ENCODE assay signal across 8 mouse cellular contexts in genomic region chr5:64862269-64862668, GRCm38 (mm10). TPM values are rescaled to one million over a fixed set of nuclear protein-coding genes. Genes with fewer than 3 reads are reported as not detected.
A peak's percentile ranks its signal among the peaks of the same experiment; 100 is the strongest.
DNase-seq lines count a peak whose midpoint lies in the region; ATAC-seq and TF ChIP-seq lines count a peak whose summit lies in the region.

No protein-coding gene starts in this region.

- intact Hi-C loops in left cerebral cortex, adult 2 months (cut with DNase I): loop anchor here (5.0 kb wide), 1 partner anchor 35 kb away; no protein-coding TSS in a partner anchor

- no peak for TF ChIP-seq CTCF in left cerebral cortex, adult 2 months (IDR thresholded peaks at IDR 0.05)

- no peak overlapping the region for H3K27ac ChIP-seq in left cerebral cortex, adult 2 months
- H3K27ac ChIP-seq in neural tube, embryonic 14.5 days (ENCODE audit: low read depth, low read length): no peak overlapping the region

- no peak overlapping the region for H3K4me3 ChIP-seq in left cerebral cortex, adult 2 months
- H3K4me3 ChIP-seq in neural tube, embryonic 14.5 days (ENCODE audit: low read depth, low read length): no peak overlapping the region

- DNase-seq in left cerebral cortex, adult 18-20 months (ENCODE audit: low spot score in 2 of 2): peak; percentile 14 to 59
- DNase-seq in left cerebral cortex, adult 2 months (ENCODE audit: extremely low spot score in 1 of 2, low spot score in 2 of 2): no peak
- peak; percentile 50 for DNase-seq in ZHBTc4 (ENCODE audit: low read depth, low spot score)
- DNase-seq in heart, adult 9 months (ENCODE audit: low spot score in 2 of 2): peak; percentile 58 to 72
- peak; percentile 65 for DNase-seq in layer of hippocampus, adult 11-12 months (ENCODE audit: low spot score)
- DNase-seq in c-Kit-positive CD71-positive TER-119-positive erythroid progenitor cells, embryonic 14.5 days (ENCODE audit: low spot score): no peak
- DNase-seq in ovary, postnatal 36 days (ENCODE audit: low spot score): no peak

- WGBS in neural tube, embryonic 14.5 days: 62% methylated on average over 9 of the region's 9 CpGs

- H3K9ac ChIP-seq in neural tube, embryonic 14.5 days (replicated peaks; ENCODE audit: low read depth, low read length): no peak overlapping the region

- H3K27me3 ChIP-seq in neural tube, embryonic 14.5 days (ENCODE audit: control insufficient read depth, insufficient read depth, low read length): no peaks in the 10 kb centered on the region

- H3K4me2 ChIP-seq in neural tube, embryonic 14.5 days (ENCODE audit: low read depth, low read length): no peak overlapping the region

- H3K9me3 ChIP-seq in neural tube, embryonic 14.5 days (ENCODE audit: control insufficient read depth, low read length): no peaks in the 10 kb centered on the region

- H3K4me1 ChIP-seq in neural tube, embryonic 14.5 days (ENCODE audit: control insufficient read depth, insufficient read depth, low read length): no peaks in the 10 kb centered on the region

- ATAC-seq in neural tube, embryonic 14.5 days (ENCODE audit: low read depth): peak; percentile 45

- H3K36me3 ChIP-seq in neural tube, embryonic 14.5 days (ENCODE audit: control insufficient read depth, insufficient read depth, low read length): no peaks in the 10 kb centered on the region

RNA-seq across cellular contexts. Expression of gene Klf3, which starts 59.1 kb away (rescaled TPM):
- 10 to 100 TPM; 32.0 to 33.4 TPM for total RNA-seq in left cerebral cortex, adult 18-20 months (2021)
- total RNA-seq in left cerebral cortex, adult 2 months (2021): 10 to 100 TPM; 28.4 to 35.8 TPM
- polyA plus RNA-seq in neural tube, embryonic 14.5 days (2014; fragmentation: Nextera tagmentation; extraction: Ambion mirVana): 15.8 and 20.1 TPM in 2 replicates

Comparison
In these comparisons a context has a peak if more than half of its experiments do, and no peak if none do; other contexts are left out.
1. DNase-seq: peak in left cerebral cortex, adult 18-20 months (2 of 2), ZHBTc4 (single experiment), heart, adult 9 months (2 of 2) and layer of hippocampus, adult 11-12 months (single experiment); none in left cerebral cortex, adult 2 months (0 of 2), c-Kit-positive CD71-positive TER-119-positive erythroid progenitor cells, embryonic 14.5 days (single experiment) and ovary, postnatal 36 days (single experiment).